Comparison of ENCODE assay signal across 11 mouse cellular contexts in genomic region chr4:124035657-124036061, GRCm38 (mm10).
DNase-seq lines count a peak whose midpoint lies in the region; ATAC-seq lines count a peak whose summit lies in the region.
"Had no signal": no experiment of that assay in that cellular context is flagged by ENCODE, and none has a peak within 500 bp of the region (broad histone marks: within the 10 kb centered on the region; RNA-seq: fewer than 3 reads in every experiment).

No protein-coding gene starts in this region.

- peaks cover 31% of the 10 kb centered on the region; the same call in 1 of the 2 replicates for H3K27me3 ChIP-seq in heart, embryonic 12.5 days (replicated peaks)
- 0 out of 2 replicates have a peak, but pooled peaks cover 3% of the 10 kb centered on the region for H3K27me3 ChIP-seq in forebrain, embryonic 15.5 days
- H3K27me3 ChIP-seq in midbrain, embryonic 14.5 days (ENCODE audit: control insufficient read depth, insufficient read depth, low read length): no peaks in the 10 kb centered on the region
- H3K27me3 ChIP-seq in kidney, embryonic 15.5 days: peaks cover 55% of the 10 kb centered on the region

- no peak overlapping the region for H3K9ac ChIP-seq in heart, embryonic 12.5 days
- no peak overlapping the region for H3K9ac ChIP-seq in forebrain, embryonic 15.5 days (replicated peaks)
- no peak overlapping the region; the same call in 1 of the 2 replicates for H3K9ac ChIP-seq in midbrain, embryonic 14.5 days (replicated peaks; ENCODE audit: low read length)
- no peak overlapping the region for H3K9ac ChIP-seq in kidney, embryonic 15.5 days
- H3K9ac ChIP-seq: embryonic facial prominence, embryonic 12.5 days; limb, embryonic 15.5 days had no signal

- peaks cover 10% of the 10 kb centered on the region for H3K4me1 ChIP-seq in heart, embryonic 12.5 days (replicated peaks)
- H3K4me1 ChIP-seq in forebrain, embryonic 15.5 days: peaks cover 54% of the 10 kb centered on the region
- peaks cover 29% of the 10 kb centered on the region for H3K4me1 ChIP-seq in midbrain, embryonic 14.5 days (ENCODE audit: control insufficient read depth, insufficient read depth, low read length)
- H3K4me1 ChIP-seq in kidney, embryonic 15.5 days: peaks cover 3% of the 10 kb centered on the region; the same call in 1 of the 2 replicates
- H3K4me1 ChIP-seq: limb, embryonic 15.5 days had no signal

- ATAC-seq in heart, embryonic 12.5 days (ENCODE audit: insufficient number of reproducible peaks, low FRiP score): no peak
- peak; percentile 76 for ATAC-seq in forebrain, embryonic 15.5 days (replicated peaks)
- ATAC-seq in midbrain, embryonic 14.5 days (ENCODE audit: low FRiP score, low TSS enrichment): peak; percentile 53
- ATAC-seq in kidney, embryonic 15.5 days (replicated peaks; ENCODE audit: low FRiP score): no peak
- ATAC-seq: Patski had no signal

- intact Hi-C loops in heart, postnatal 36 days (cut with DNase I): no loop called here

- no peak overlapping the region for H3K4me3 ChIP-seq in heart, embryonic 12.5 days
- no peak overlapping the region for H3K4me3 ChIP-seq in forebrain, embryonic 15.5 days
- 0 out of 2 replicates have a peak overlapping the region, but pooled peaks have one; percentile 5 for H3K4me3 ChIP-seq in midbrain, embryonic 14.5 days (replicated peaks; ENCODE audit: low read depth, low read length)
- H3K4me3 ChIP-seq in kidney, embryonic 15.5 days (replicated peaks): no peak overlapping the region
- H3K4me3 ChIP-seq: embryonic facial prominence, embryonic 12.5 days; limb, embryonic 15.5 days had no signal

- 13% methylated on average over 10 of the region's 10 CpGs for WGBS in heart, embryonic 12.5 days
- 2% methylated on average over 10 of the region's 10 CpGs for WGBS in forebrain, embryonic 15.5 days
- WGBS in midbrain, embryonic 14.5 days: 1% methylated on average over 10 of the region's 10 CpGs
- 19% methylated on average over 10 of the region's 10 CpGs for WGBS in kidney, embryonic 15.5 days

- H3K9me3 ChIP-seq in heart, embryonic 12.5 days (replicated peaks): no peaks in the 10 kb centered on the region
- H3K9me3 ChIP-seq in forebrain, embryonic 15.5 days: no peaks in the 10 kb centered on the region
- no peaks in the 10 kb centered on the region for H3K9me3 ChIP-seq in midbrain, embryonic 14.5 days (ENCODE audit: control insufficient read depth, low read length)
- no peaks in the 10 kb centered on the region for H3K9me3 ChIP-seq in kidney, embryonic 15.5 days (replicated peaks)
- H3K9me3 ChIP-seq: embryonic facial prominence, embryonic 12.5 days; limb, embryonic 15.5 days had no signal

- H3K4me2 ChIP-seq in heart, embryonic 12.5 days: peak overlapping the region; percentile 26
- H3K4me2 ChIP-seq in forebrain, embryonic 15.5 days (replicated peaks): peak overlapping the region; percentile 35
- peak overlapping the region; percentile 36 for H3K4me2 ChIP-seq in midbrain, embryonic 14.5 days (ENCODE audit: low read length)
- no peak overlapping the region for H3K4me2 ChIP-seq in kidney, embryonic 15.5 days
- H3K4me2 ChIP-seq: embryonic facial prominence, embryonic 12.5 days; limb, embryonic 15.5 days had no signal

- DNase-seq in heart, postnatal 36 days: no peak
- peak; percentile 71 for DNase-seq in ZHBTc4 (ENCODE audit: low read depth, low spot score)
- DNase-seq in midbrain, embryonic 14.5 days: peak; percentile 86
- DNase-seq in kidney, postnatal 10 days: no peak
- DNase-seq in adrenal gland, postnatal 25 days: no peak

- H3K36me3 ChIP-seq in heart, embryonic 12.5 days: no peaks in the 10 kb centered on the region
- H3K36me3 ChIP-seq in forebrain, embryonic 15.5 days: no peaks in the 10 kb centered on the region
- H3K36me3 ChIP-seq in midbrain, embryonic 14.5 days (ENCODE audit: control insufficient read depth, insufficient read depth, low read length): no peaks in the 10 kb centered on the region
- H3K36me3 ChIP-seq in kidney, embryonic 15.5 days: no peaks in the 10 kb centered on the region
- H3K36me3 ChIP-seq: embryonic facial prominence, embryonic 12.5 days; limb, embryonic 15.5 days had no signal

- no peak overlapping the region for H3K27ac ChIP-seq in heart, embryonic 12.5 days (ENCODE audit: poor library complexity, severe bottlenecking)
- peak overlapping the region; percentile 95 for H3K27ac ChIP-seq in forebrain, embryonic 15.5 days (replicated peaks)
- peak overlapping the region; percentile 89 for H3K27ac ChIP-seq in midbrain, embryonic 14.5 days (replicated peaks; ENCODE audit: low read depth, low read length)
- H3K27ac ChIP-seq in kidney, embryonic 15.5 days: no peak overlapping the region
- H3K27ac ChIP-seq: embryonic facial prominence, embryonic 12.5 days; limb, embryonic 15.5 days had no signal

Comparison
In these comparisons a context has a peak if more than half of its experiments do, and no peak if none do; other contexts are left out.
1. ATAC-seq: peak in forebrain, embryonic 15.5 days (single experiment) and midbrain, embryonic 14.5 days (single experiment); none in heart, embryonic 12.5 days (single experiment) and kidney, embryonic 15.5 days (single experiment).
2. H3K27ac ChIP-seq: peak in forebrain, embryonic 15.5 days (single experiment) and midbrain, embryonic 14.5 days (single experiment); none in heart, embryonic 12.5 days (single experiment) and kidney, embryonic 15.5 days (single experiment).
3. DNase-seq: peak in ZHBTc4 (single experiment) and midbrain, embryonic 14.5 days (single experiment); none in heart, postnatal 36 days (0 of 2), kidney, postnatal 10 days (single experiment) and adrenal gland, postnatal 25 days (single experiment).